In the genomic region with DNA sequence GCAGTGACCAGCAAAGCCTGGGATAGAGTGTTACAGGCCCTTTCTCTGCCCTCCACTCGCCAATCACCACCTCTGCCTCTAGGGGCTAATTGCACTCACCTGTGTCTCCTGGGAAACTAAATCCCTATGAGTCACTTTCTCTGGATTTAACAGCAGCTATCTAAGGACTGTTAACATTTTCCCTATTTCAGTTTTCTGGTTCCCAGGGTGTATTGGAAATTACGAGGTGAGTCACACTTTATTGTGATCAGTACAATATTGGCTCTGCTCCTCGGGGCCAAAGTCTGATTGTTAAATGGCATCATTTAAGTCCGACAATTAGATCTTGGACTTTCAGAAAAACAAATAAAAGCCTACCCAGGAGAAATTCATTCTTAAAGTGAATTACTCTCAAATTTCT, we compare ENCODE assay signal across 27 mouse cellular contexts. TPM values are rescaled to one million over a fixed set of nuclear protein-coding genes. Genes with fewer than 3 reads are reported as not detected.
"Had no signal": no experiment of that assay in that cellular context is flagged by ENCODE, and none has a peak within 500 bp of the region (broad histone marks: within the 10 kb centered on the region; RNA-seq: fewer than 3 reads in every experiment).

No protein-coding gene starts in this region.

- ATAC-seq: hindbrain, postnatal 0 days had no signal

- H3K4me3 ChIP-seq: gastrocnemius, adult 2 months; heart, adult 2 months; heart, embryonic 13.5 days; heart, embryonic 15.5 days; hindbrain, embryonic 13.5 days; hindbrain, embryonic 15.5 days; limb, embryonic 13.5 days; limb, embryonic 15.5 days; liver, embryonic 13.5 days; liver, embryonic 15.5 days had no signal

- H3K36me3 ChIP-seq: heart, embryonic 13.5 days; heart, embryonic 15.5 days; hindbrain, embryonic 13.5 days; hindbrain, embryonic 15.5 days; limb, embryonic 13.5 days; limb, embryonic 15.5 days; liver, embryonic 13.5 days; liver, embryonic 15.5 days had no signal

- H3K27me3 ChIP-seq: heart, embryonic 13.5 days; heart, embryonic 15.5 days; hindbrain, embryonic 13.5 days; hindbrain, embryonic 15.5 days; limb, embryonic 13.5 days; limb, embryonic 15.5 days; liver, embryonic 13.5 days; liver, embryonic 15.5 days had no signal

- H3K4me2 ChIP-seq: heart, embryonic 11.5 days; heart, embryonic 13.5 days; heart, embryonic 15.5 days; hindbrain, embryonic 13.5 days; hindbrain, embryonic 15.5 days; limb, embryonic 13.5 days; limb, embryonic 15.5 days; liver, embryonic 13.5 days; liver, embryonic 15.5 days had no signal

- H3K9me3 ChIP-seq: heart, embryonic 15.5 days; hindbrain, embryonic 13.5 days; hindbrain, embryonic 15.5 days; limb, embryonic 15.5 days; liver, embryonic 13.5 days; liver, embryonic 15.5 days had no signal

- H3K4me1 ChIP-seq: hindbrain, embryonic 13.5 days; hindbrain, embryonic 15.5 days; limb, embryonic 13.5 days; limb, embryonic 15.5 days; liver, embryonic 13.5 days; liver, embryonic 15.5 days had no signal

- DNase-seq: gastrocnemius, adult 2 months; gastrocnemius, postnatal 14 days; gastrocnemius, postnatal 36 days; heart, adult 2 months; heart, postnatal 14 days; heart, postnatal 36 days; kidney, adult 18-20 months; kidney, adult 8-10 months; kidney, postnatal 10 days; kidney, postnatal 25 days; kidney, postnatal 4 days; layer of hippocampus, adult 9-11 months; layer of hippocampus, postnatal 36 days; left cerebral cortex, postnatal 4 days; liver, embryonic 13.5 days had no signal

- H3K27ac ChIP-seq: gastrocnemius, adult 2 months; heart, adult 2 months; heart, embryonic 13.5 days; heart, embryonic 15.5 days; hindbrain, embryonic 13.5 days; hindbrain, embryonic 15.5 days; hindbrain, postnatal 0 days; limb, embryonic 13.5 days; limb, embryonic 15.5 days; liver, embryonic 13.5 days; liver, embryonic 15.5 days had no signal

- H3K9ac ChIP-seq: heart, embryonic 13.5 days; heart, embryonic 15.5 days; hindbrain, embryonic 13.5 days; hindbrain, embryonic 15.5 days; limb, embryonic 13.5 days; limb, embryonic 15.5 days; liver, embryonic 13.5 days; liver, embryonic 15.5 days had no signal

RNA-seq across cellular contexts. Expression of a gene that starts 24.0 kb away (rescaled TPM):
- total RNA-seq: hematopoietic stem cell, adult 5-6 weeks; layer of hippocampus, adult 18-20 months had no signal
- polyA plus RNA-seq: liver, adult 2 months had no signal
